Mouse (Mus musculus) erythroblast, embryonic 14.5 days (primary cell): ENCODE data around the gene Trpm3. TPM values are rescaled to one million over a fixed set of nuclear protein-coding genes. Genes with fewer than 3 reads are reported as not detected.
"Not testable (repeated sequence)": the region's sequence is repeated elsewhere in the genome, so short reads cannot be mapped to it uniquely, and the experiment has no call there.

Experiments used
- H3K27me3 ChIP-seq: 2 replicates; pipeline ENCODE4 v1.6.1; 2012; ENCODE audit warnings: inconsistent platforms; ENCODE audit not compliant: control insufficient read depth
- H3K36me3 ChIP-seq: 2 replicates; pipeline ENCODE4 v1.6.1; 2012; ENCODE audit warnings: mild to moderate bottlenecking, inconsistent platforms; ENCODE audit not compliant: control insufficient read depth
- H3K4me1 ChIP-seq: 2 replicates; pipeline ENCODE4 v1.6.1; 2012; ENCODE audit warnings: inconsistent platforms; ENCODE audit not compliant: control insufficient read depth
- H3K4me3 ChIP-seq: replicated peaks from 2 replicates; pipeline ENCODE3; 2012; ENCODE audit warnings: moderate library complexity, mild to moderate bottlenecking, inconsistent platforms
- H3K9me3 ChIP-seq: 2 replicates; pipeline ENCODE4 v1.6.1; 2012; ENCODE audit warnings: low read length, inconsistent platforms, mixed read lengths; ENCODE audit not compliant: control insufficient read depth
- GATA1 ChIP-seq: IDR thresholded peaks from 2 replicates; pipeline ENCODE4 v1.6.1; 2012; ENCODE audit warnings: low read length, inconsistent platforms, mixed read lengths
- TAL1 ChIP-seq: IDR thresholded peaks from 3 replicates; pipeline ENCODE4 v1.6.1; 2012; ENCODE audit warnings: low read length, inconsistent platforms, mixed read lengths
- polyA plus RNA-seq: library from polyadenylated mRNA; stranded (reverse); fragments of >175 nt; gene quantifications from 2 replicates; pipeline ENCODE4 v1.2.3, GENCODE M21; 2012

The Trpm3 gene
- polyA plus RNA-seq, 1 experiment: 0.02 TPM

GRCm38 (mm10) chr19:22825812-22826211 is 687.0 kb downstream of the Trpm3 start:
- Histone ChIP-seq H3K4me1 (no peaks in the 10 kb centered on the region), H3K4me3 (no peak overlapping the region), H3K27me3 (no peaks in the 10 kb centered on the region), H3K36me3 (no peaks in the 10 kb centered on the region), H3K9me3 (peaks cover 2% of the 10 kb centered on the region; the same call in 1 of the 2 replicates)
- no peak for TF ChIP-seq GATA1
- no peak for TF ChIP-seq TAL1

- no peaks in the 10 kb centered on the region; the same call in 1 of the 2 replicates for H3K9me3 ChIP-seq
- TF ChIP-seq TAL1: no peak
- no peak for TF ChIP-seq GATA1
- H3K4me1 ChIP-seq: no peaks in the 10 kb centered on the region
- H3K4me3 ChIP-seq: no peak overlapping the region
- H3K36me3 ChIP-seq: no peaks in the 10 kb centered on the region
- H3K27me3 ChIP-seq: no peaks in the 10 kb centered on the region
Observed at GRCm38 (mm10) chr19:22828198-22828742, 689.4 kb downstream of the Trpm3 start.

GRCm38 (mm10) chr19:22841081-22842040 is 702.5 kb downstream of the Trpm3 start:
- H3K9me3 ChIP-seq: no peaks in the 10 kb centered on the region
- no peaks in the 10 kb centered on the region for H3K36me3 ChIP-seq
- H3K27me3 ChIP-seq: no peaks in the 10 kb centered on the region
- TF ChIP-seq GATA1: no peak
- TF ChIP-seq TAL1: no peak
- H3K4me3 ChIP-seq: no peak overlapping the region
- no peaks in the 10 kb centered on the region for H3K4me1 ChIP-seq

GRCm38 (mm10) chr19:22842697-22843096 is 703.9 kb downstream of the Trpm3 start:
- H3K4me3 ChIP-seq: no peak overlapping the region
- TF ChIP-seq GATA1 (no peak), TAL1 (no peak)
- no peaks in the 10 kb centered on the region for H3K4me1 ChIP-seq

GRCm38 (mm10) chr19:22847696-22848095 is 708.9 kb downstream of the Trpm3 start:
- no peaks in the 10 kb centered on the region for H3K27me3 ChIP-seq
- H3K36me3 ChIP-seq: no peaks in the 10 kb centered on the region
- H3K4me1 ChIP-seq: no peaks in the 10 kb centered on the region
- TF ChIP-seq TAL1 (no peak), GATA1 (no peak)
- no peaks in the 10 kb centered on the region for H3K9me3 ChIP-seq
- H3K4me3 ChIP-seq: no peak overlapping the region

More at GRCm38 (mm10) chr19:22842697-22843096, 703.9 kb downstream of the Trpm3 start:
- Histone ChIP-seq H3K27me3 (no peaks in the 10 kb centered on the region), H3K36me3 (no peaks in the 10 kb centered on the region), H3K9me3 (no peaks in the 10 kb centered on the region)

- H3K27me3 ChIP-seq: no peaks in the 10 kb centered on the region
- H3K4me1 ChIP-seq: no peaks in the 10 kb centered on the region
- H3K4me3 ChIP-seq: no peak overlapping the region
- no peaks in the 10 kb centered on the region for H3K36me3 ChIP-seq
- H3K9me3 ChIP-seq: no peaks in the 10 kb centered on the region
- no peak for TF ChIP-seq TAL1
- no peak for TF ChIP-seq GATA1
Observed at GRCm38 (mm10) chr19:22848251-22848650, 709.4 kb downstream of the Trpm3 start.

- Histone ChIP-seq H3K4me1 (no peaks in the 10 kb centered on the region), H3K27me3 (no peaks in the 10 kb centered on the region), H3K4me3 (no peak overlapping the region), H3K36me3 (no peaks in the 10 kb centered on the region), H3K9me3 (no peaks in the 10 kb centered on the region)
- TF ChIP-seq TAL1 (no peak), GATA1 (no peak)
Observed at GRCm38 (mm10) chr19:22848783-22849576, 710.1 kb downstream of the Trpm3 start.

- H3K27me3 ChIP-seq, H3K4me1 ChIP-seq, H3K36me3 ChIP-seq, H3K9me3 ChIP-seq, H3K4me3 ChIP-seq: not testable (repeated sequence)
Observed at GRCm38 (mm10) chr19:22851423-22851822, 712.6 kb downstream of the Trpm3 start.

GRCm38 (mm10) chr19:22859644-22860043 is 720.8 kb downstream of the Trpm3 start:
- no peaks in the 10 kb centered on the region for H3K27me3 ChIP-seq
- H3K4me1 ChIP-seq: no peaks in the 10 kb centered on the region
- TF ChIP-seq TAL1 (no peak), GATA1 (no peak)

More at GRCm38 (mm10) chr19:22859644-22860043, 720.8 kb downstream of the Trpm3 start:
- no peak overlapping the region for H3K4me3 ChIP-seq
- H3K9me3 ChIP-seq: no peaks in the 10 kb centered on the region
- no peaks in the 10 kb centered on the region for H3K36me3 ChIP-seq
